Mouse (Mus musculus): ENCODE data around the gene Btrc. TPM values are rescaled to one million over a fixed set of nuclear protein-coding genes. Genes with fewer than 3 reads are reported as not detected.

Gene Btrc
- polyA plus RNA-seq, 1 experiment from 2014 or later: 55.0 TPM

DNA sequence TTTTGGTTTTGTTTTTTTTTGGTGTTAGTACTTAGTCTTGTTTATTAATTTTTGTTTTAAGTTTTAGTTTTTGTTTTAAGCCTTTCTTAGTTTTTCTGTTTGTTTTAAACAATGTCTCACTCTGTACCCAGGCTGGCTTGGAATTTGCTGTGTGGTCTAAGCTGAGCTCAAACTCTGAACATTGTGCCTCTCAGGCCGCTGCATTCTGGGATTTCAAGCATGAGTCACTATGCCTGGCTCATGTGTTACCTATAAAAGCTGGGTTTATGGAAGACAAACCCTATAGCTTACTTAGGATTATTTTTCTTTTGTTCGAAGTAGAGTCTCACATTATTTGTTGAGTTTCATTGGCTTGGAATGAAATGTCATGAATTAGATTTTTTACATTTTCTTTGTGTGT lies 119.9 kb downstream of the Btrc start:
- no peaks in the 10 kb centered on the region for H3K9me3 ChIP-seq
- H3K4me3 ChIP-seq: no peak overlapping the region

DNA sequence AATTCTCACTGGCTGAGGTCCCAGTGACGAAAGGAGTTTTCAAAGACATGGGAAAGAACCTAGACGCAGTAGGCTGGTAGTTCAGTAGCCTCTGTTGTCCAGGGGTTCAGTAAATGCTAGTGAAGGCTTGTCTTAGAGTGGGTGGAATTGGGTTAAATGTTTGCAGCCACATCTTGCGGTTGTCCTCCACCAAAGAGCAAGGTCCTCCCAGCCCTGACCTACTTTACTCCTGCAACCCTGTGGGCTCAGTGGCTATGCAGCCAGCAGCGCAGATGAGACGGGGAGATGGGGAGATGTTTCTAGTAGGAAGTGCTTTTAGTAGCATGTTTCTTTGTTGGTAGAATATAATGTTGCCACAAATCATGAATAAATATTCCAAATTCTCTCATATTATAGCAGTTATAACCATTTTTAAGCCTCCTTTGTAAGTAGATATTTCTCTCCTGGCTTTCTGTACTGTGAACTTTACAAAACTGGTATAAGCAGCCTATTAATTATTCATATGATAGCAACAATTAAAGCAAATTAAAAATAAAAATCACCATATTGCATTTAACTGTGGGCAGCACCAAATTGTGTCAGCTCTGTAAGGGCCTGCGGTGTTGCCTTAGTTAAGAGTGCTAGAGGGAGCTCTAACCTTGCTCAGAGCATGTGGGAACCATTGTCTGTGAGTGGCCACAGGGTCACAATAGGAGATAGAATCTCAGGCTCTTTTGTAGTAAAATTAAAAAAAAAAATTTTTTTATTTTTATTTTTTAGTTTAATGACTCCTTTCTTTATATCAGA lies 122.9 kb downstream of the Btrc start:
- Histone ChIP-seq H3K9me3 (no peaks in the 10 kb centered on the region), H3K4me3 (no peak overlapping the region), H3K9ac (no peak overlapping the region), H3K4me2 (replicated peaks) (no peak overlapping the region), H3K27me3 (0 out of 2 replicates have a peak, but pooled peaks cover 3% of the 10 kb centered on the region), H3K4me1 (peaks cover 21% of the 10 kb centered on the region), H3K27ac (no peak overlapping the region), H3K36me3 (no peaks in the 10 kb centered on the region)
- ATAC-seq (ENCODE audit: low FRiP score, low read depth): no peak
- 87% methylated on average over 6 of the region's 6 CpGs for WGBS

More for the DNA sequence above, 119.9 kb downstream of the Btrc start:
- Histone ChIP-seq H3K36me3 (no peaks in the 10 kb centered on the region), H3K4me2 (replicated peaks) (no peak overlapping the region), H3K4me1 (peaks cover 27% of the 10 kb centered on the region), H3K9ac (no peak overlapping the region), H3K27ac (no peak overlapping the region), H3K27me3 (peaks cover 5% of the 10 kb centered on the region; the same call in 1 of the 2 replicates)
- ATAC-seq (ENCODE audit: low FRiP score, low read depth): no peak
- WGBS: 31% methylated on average over 2 of the region's 2 CpGs

DNA sequence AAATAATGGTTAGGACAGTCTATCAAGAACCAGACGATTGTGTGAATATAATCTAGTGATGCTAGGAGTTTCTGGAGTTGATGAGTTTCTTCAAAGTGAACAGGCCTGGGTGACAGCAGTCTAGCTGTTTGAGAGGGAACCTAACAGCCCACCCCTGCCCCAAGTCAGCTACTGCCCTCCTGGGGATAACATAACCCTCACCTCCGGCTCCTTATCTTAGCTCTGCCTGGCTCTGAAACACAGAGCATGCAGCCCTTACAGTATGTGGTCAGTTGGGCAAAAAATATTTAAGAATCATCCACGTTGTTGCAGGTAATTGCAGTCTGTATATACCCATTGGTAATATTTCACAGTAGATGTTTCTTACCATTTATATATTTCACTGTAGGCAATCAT lies 123.5 kb downstream of the Btrc start:
- ATAC-seq (ENCODE audit: low FRiP score, low read depth): no peak
- Histone ChIP-seq H3K27me3 (0 out of 2 replicates have a peak, but pooled peaks cover 3% of the 10 kb centered on the region), H3K9me3 (no peaks in the 10 kb centered on the region), H3K27ac (no peak overlapping the region), H3K4me2 (replicated peaks) (no peak overlapping the region), H3K9ac (no peak overlapping the region), H3K36me3 (no peaks in the 10 kb centered on the region), H3K4me3 (no peak overlapping the region), H3K4me1 (peaks cover 21% of the 10 kb centered on the region)
- 74% methylated on average over 3 of the region's 3 CpGs for WGBS

DNA sequence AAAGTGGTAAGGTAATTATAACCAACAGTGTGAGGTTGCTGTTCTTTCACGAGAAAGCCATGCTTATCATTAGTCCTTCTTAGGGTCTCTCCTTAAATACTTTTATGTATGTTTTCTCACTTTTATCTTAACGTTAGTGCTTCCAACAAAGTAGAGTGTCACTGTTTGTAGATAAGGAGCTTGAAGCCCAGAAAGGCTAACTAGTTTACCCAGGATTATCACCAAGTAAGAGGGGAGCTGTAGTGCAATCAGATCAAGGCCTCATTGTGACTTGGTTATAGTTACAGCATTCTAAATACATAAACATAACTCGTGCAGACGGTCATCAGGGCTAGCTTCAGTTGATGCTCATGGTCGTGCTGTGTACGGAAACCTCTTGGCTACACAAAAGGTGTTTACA lies 126.4 kb downstream of the Btrc start:
- no peak for ATAC-seq (ENCODE audit: low FRiP score, low read depth)
- Histone ChIP-seq H3K36me3 (no peaks in the 10 kb centered on the region), H3K4me2 (replicated peaks) (no peak overlapping the region), H3K4me1 (peaks cover 19% of the 10 kb centered on the region), H3K9ac (no peak overlapping the region), H3K9me3 (no peaks in the 10 kb centered on the region), H3K27me3 (0 out of 2 replicates have a peak, but pooled peaks cover 3% of the 10 kb centered on the region), H3K27ac (no peak overlapping the region), H3K4me3 (no peak overlapping the region)
- 35% methylated on average over 6 of the region's 6 CpGs for WGBS

DNA sequence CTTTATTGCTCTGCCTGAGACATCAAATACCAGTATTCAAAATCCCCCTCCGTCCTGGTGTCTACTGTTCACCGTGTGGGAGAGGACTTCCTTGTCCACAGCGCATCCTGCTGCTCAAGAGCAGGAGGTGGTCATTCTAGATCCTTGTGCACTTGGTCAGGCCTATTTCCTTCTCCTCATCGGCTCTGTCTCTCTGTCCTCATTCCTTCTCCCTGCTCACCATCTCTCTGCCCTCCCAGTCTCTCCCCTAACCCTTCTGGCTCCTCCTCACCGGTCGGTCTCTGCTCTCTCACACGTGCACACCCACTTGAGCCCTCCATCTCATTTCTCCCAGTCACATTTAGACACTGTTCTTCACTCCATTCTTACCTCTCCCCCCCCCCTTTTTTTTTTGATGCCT lies 127.7 kb downstream of the Btrc start:
- Histone ChIP-seq H3K4me3 (no peak overlapping the region), H3K36me3 (no peaks in the 10 kb centered on the region), H3K4me2 (replicated peaks) (no peak overlapping the region), H3K27me3 (0 out of 2 replicates have a peak, but pooled peaks cover 3% of the 10 kb centered on the region), H3K9ac (no peak overlapping the region), H3K4me1 (peaks cover 15% of the 10 kb centered on the region), H3K27ac (no peak overlapping the region), H3K9me3 (no peaks in the 10 kb centered on the region)
- no peak for ATAC-seq (ENCODE audit: low FRiP score, low read depth)
- 69% methylated on average over 7 of the region's 7 CpGs for WGBS

DNA sequence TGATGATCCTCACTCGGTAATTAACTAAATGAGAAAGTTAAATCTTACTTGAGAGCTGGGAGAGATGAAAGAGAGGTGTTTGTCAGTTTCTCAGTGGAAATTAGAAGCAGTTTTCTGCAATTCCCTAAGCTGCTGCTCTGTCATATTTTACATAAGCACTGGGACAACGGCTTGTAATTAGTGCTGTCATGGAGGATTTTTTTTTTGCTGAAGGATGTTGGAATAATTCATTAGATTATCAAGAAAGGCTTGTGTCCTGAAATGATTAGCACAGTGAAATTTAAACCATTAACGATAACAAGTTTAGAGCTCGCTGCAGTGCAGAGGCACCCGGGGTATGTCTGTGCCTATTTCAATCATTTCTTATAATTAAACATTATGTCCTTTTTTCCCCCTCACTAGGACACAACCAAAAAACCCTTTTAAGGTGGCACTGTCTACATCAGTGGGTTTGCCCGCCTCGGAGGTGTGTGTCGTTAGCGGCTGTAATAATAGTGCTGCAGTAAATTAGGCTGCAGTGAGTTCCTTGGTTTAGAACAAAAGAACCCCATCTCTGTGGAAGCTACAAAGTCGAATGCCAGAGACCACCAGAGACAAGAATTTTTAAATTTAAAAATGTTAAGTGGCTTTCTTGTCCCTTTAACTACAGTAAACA lies 130.7 kb downstream of the Btrc start:
- no peak overlapping the region for H3K4me3 ChIP-seq
- no peaks in the 10 kb centered on the region for H3K9me3 ChIP-seq
- ATAC-seq (ENCODE audit: low FRiP score, low read depth): no peak
- H3K9ac ChIP-seq: no peak overlapping the region
- H3K27ac ChIP-seq: no peak overlapping the region
- peaks cover 14% of the 10 kb centered on the region; the same call in 1 of the 2 replicates for H3K4me1 ChIP-seq
- WGBS: 28% methylated on average over 10 of the region's 10 CpGs
- H3K4me2 ChIP-seq (replicated peaks): no peak overlapping the region
- H3K27me3 ChIP-seq: no peaks in the 10 kb centered on the region
- no peaks in the 10 kb centered on the region for H3K36me3 ChIP-seq

DNA sequence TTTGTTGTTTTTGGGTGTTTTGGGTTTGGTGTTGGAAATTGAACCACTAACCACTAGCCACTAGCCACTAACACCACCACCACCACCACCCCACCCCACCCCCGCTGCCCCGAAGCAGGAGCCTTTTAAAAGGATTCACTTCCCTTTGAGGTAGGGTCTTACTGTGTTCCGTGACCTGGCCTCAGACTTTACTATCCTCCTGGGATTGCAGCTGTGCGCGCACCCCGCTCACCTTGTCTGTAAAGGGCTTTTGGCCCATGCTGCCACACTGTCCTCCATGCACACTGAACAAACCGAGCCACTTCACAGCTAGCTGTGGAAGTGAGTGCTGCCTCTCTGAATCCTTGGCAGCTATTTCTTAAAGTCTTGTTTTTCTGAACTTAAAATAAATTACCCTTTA lies 141.9 kb downstream of the Btrc start:
- Histone ChIP-seq H3K36me3 (peaks cover 14% of the 10 kb centered on the region; the same call in 1 of the 2 replicates), H3K4me3 (no peak overlapping the region), H3K9me3 (no peaks in the 10 kb centered on the region), H3K27ac (no peak overlapping the region), H3K4me2 (replicated peaks) (no peak overlapping the region), H3K27me3 (no peaks in the 10 kb centered on the region), H3K9ac (no peak overlapping the region), H3K4me1 (peaks cover 4% of the 10 kb centered on the region)
- no peak for ATAC-seq (ENCODE audit: low FRiP score, low read depth)
- 32% methylated on average over 7 of the region's 7 CpGs for WGBS

DNA sequence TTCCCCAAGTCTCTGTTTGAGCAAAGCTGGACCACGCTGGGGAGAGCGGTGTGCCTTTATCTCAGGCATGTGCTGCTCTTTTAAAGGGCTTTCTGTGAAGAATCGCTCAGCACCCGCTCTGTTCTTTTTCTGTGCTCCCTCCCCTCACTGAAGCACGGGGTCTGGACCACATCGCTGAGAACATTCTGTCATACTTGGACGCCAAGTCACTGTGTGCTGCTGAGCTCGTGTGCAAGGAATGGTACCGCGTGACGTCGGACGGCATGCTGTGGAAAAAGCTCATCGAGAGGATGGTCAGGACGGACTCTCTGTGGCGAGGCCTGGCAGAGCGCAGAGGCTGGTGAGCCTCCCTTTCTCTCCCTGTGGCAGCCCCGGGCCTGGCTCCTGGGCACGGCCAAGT lies 144.0 kb downstream of the Btrc start:
- WGBS: 78% methylated on average over 19 of the region's 19 CpGs
- ATAC-seq (ENCODE audit: low FRiP score, low read depth): no peak

DNA sequence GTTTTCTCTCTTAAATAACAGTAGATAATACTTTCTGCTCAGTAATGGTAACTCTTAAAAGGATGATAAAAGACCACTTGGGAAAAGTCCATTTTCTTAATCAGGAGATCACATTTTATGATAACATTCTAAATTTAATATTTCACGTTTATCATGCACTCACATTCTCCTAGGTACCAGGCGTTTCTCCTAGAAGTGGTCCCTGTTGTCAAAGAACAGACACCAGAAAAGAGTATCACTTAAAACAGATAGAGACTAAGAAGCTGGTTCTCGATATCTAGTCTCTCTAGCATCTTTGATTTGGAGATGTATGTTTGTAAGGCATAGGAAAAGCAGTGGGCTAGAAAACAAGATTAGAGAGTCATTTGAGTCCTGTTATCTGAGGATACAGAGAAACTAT lies 147.1 kb downstream of the Btrc start:
- H3K9me3 ChIP-seq: no peaks in the 10 kb centered on the region
- no peak overlapping the region for H3K9ac ChIP-seq
- no peaks in the 10 kb centered on the region for H3K27me3 ChIP-seq
- H3K4me2 ChIP-seq (replicated peaks): no peak overlapping the region
- H3K27ac ChIP-seq: no peak overlapping the region
- 85% methylated on average over 3 of the region's 3 CpGs for WGBS
- H3K4me1 ChIP-seq: no peaks in the 10 kb centered on the region
- peaks cover 43% of the 10 kb centered on the region for H3K36me3 ChIP-seq
- ATAC-seq (ENCODE audit: low FRiP score, low read depth): no peak
- H3K4me3 ChIP-seq: no peak overlapping the region

More for the DNA sequence above, 144.0 kb downstream of the Btrc start:
- Histone ChIP-seq H3K4me3 (no peak overlapping the region), H3K27ac (no peak overlapping the region), H3K4me2 (replicated peaks) (no peak overlapping the region), H3K4me1 (peaks cover 4% of the 10 kb centered on the region), H3K27me3 (no peaks in the 10 kb centered on the region), H3K9ac (no peak overlapping the region), H3K9me3 (no peaks in the 10 kb centered on the region), H3K36me3 (peaks cover 21% of the 10 kb centered on the region)

DNA sequence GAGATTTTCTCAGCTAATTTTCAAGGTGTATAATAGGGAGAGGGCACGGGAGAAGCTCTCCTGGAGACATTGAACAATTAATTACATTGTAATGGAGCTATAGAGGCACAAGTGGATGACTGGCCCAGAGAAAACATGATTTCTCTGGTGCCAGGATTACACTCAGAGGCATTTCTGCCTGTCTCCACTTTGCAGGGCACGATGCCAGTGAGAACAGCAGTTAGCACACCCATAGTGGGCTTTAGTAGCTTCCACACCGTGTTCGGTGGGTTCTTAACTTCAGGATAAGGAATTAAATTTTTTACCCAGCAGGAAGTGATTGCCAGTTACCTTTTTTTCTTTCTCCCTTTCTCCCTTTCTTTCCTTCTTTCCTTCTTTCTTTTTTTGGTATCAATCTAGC lies 147.9 kb downstream of the Btrc start:
- no peaks in the 10 kb centered on the region for H3K27me3 ChIP-seq
- peaks cover 50% of the 10 kb centered on the region for H3K36me3 ChIP-seq
- H3K4me3 ChIP-seq: no peak overlapping the region
- no peak overlapping the region for H3K9ac ChIP-seq
- H3K9me3 ChIP-seq: no peaks in the 10 kb centered on the region
- no peak overlapping the region for H3K27ac ChIP-seq
- ATAC-seq (ENCODE audit: low FRiP score, low read depth): no peak
- H3K4me1 ChIP-seq: no peaks in the 10 kb centered on the region
- no peak overlapping the region for H3K4me2 ChIP-seq (replicated peaks)
- 88% methylated on average over 4 of the region's 4 CpGs for WGBS

DNA sequence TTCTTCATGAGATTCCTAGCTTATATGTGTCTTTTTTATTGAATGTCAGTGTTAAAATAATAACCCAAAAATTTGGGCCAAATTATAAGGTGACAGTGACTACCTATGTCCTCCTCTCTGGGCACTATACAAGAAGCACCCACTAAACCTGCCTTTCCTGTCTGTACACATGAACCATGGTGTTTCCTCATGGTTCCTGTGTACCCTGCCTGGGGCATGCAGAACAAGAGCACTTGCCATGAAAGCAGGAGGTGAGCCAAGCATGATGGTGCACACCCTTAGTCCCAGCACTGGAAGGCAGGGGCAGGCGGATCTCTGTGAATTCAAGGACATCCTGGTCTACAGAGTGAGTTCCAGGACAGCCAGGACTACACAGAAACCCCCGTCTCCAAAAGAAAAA lies 151.8 kb downstream of the Btrc start:
- no peak overlapping the region for H3K4me2 ChIP-seq (replicated peaks)
- H3K36me3 ChIP-seq: peaks cover 78% of the 10 kb centered on the region
- no peaks in the 10 kb centered on the region for H3K9me3 ChIP-seq
- 91% methylated on average over 2 of the region's 2 CpGs for WGBS
- no peak overlapping the region for H3K9ac ChIP-seq
- no peaks in the 10 kb centered on the region for H3K27me3 ChIP-seq
- no peak overlapping the region for H3K27ac ChIP-seq
- no peak overlapping the region for H3K4me3 ChIP-seq
- peaks cover 7% of the 10 kb centered on the region; the same call in 1 of the 2 replicates for H3K4me1 ChIP-seq
- no peak for ATAC-seq (ENCODE audit: low FRiP score, low read depth)

DNA sequence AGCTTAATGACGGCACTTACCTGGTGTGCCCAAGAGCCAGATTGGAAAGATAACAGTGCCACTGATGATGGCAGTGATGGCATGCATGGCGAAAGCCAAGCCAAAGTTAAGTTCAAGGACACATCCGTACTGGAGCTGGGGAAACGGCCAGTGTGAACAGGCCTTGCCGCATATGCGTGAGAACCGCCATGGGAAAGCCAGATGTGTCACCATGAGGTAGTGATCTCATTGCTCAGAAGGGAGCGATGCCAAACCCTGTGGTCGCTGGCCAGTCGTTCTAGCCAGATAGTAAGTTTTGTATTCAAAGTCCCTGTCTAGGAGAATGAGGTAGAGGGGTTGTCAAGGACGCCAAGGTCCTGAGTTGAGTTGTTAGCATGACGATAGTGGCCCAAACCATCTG lies 152.7 kb downstream of the Btrc start:
- peaks cover 86% of the 10 kb centered on the region for H3K36me3 ChIP-seq
- ATAC-seq (ENCODE audit: low FRiP score, low read depth): no peak
- no peak overlapping the region for H3K9ac ChIP-seq
- no peaks in the 10 kb centered on the region for H3K9me3 ChIP-seq
- H3K4me2 ChIP-seq (replicated peaks): no peak overlapping the region
- WGBS: 94% methylated on average over 12 of the region's 12 CpGs
- H3K27me3 ChIP-seq: no peaks in the 10 kb centered on the region
- H3K4me3 ChIP-seq: no peak overlapping the region
- H3K4me1 ChIP-seq: peaks cover 7% of the 10 kb centered on the region; the same call in 1 of the 2 replicates
- no peak overlapping the region for H3K27ac ChIP-seq

Measured in limb, embryonic 13.5 days (tissue).